Mouse (Mus musculus): ENCODE data around the gene Entpd2.
A peak's percentile ranks its signal among the peaks of the same experiment; 100 is the strongest.
"Not testable (repeated sequence)": the region's sequence is repeated elsewhere in the genome, so short reads cannot be mapped to it uniquely, and the experiment has no call there.

The Entpd2 gene

DNA sequence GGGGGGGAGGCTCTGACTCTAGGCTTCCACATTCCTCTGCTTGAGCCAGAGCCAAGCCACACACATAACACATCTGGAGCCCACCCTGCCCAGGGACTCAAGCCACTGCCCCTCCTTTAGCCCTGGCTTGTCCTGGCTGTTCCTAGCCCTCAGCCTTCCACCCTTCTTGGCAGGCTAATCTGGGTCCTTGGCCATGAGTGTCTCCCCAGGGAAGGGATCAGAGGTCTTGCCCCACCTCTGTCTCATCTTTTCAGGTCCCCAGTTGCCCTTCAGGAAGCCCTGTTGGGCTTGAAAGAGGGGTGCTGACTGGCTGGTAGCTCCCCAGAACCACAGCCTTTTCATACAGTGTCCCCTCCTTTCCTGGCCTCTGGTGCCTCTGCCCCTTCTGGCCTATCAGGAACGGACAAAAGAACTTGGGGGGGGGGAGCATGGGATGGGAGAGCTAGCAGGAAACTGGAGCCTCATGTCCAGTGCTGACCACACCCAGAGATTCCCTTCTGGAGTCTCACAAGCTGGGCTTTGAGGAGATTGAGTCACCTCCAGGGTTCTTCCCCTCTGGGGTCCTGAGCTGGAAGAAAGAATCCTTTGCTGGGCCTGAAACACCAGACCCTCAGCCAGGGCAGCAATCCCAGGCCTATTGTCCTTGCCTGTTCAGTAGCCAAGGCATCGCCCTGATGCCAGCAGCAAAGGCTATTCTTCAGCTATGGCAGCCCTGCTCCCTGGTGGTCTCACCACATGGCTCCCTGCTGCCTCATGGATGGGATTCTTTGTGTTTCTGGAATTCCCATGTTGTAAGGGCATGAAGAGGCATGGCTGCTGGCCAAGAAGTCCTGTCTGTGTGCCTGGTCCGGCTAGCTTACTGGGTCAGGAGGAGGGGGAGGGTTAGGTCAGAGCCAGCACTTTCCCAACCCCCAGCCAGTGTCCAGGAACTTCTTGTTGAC is 1.1 kb upstream of the Entpd2 start:
- DNase-seq (ENCODE audit: low spot score), result no peak

DNA sequence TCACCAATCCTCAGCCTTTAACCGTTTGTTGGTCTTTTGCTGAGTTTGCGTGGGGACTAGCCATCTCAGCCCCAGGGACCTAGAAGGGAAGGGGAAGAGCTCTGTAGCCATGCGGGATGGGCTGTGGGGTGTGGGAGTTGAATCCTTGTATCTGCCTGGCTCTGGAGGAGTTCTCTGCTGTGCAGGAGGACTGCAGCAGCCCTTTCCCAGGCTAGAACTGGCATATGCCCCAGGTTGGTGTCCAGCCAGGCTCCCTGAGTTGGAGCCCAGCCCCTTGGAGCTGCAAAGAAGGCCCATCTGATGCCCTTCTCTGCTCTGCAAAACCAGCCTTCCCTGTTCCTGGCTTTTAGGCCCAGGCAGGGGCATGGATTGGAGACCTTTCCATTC is 916 bp downstream of the Entpd2 start:
- DNase-seq (ENCODE audit: low spot score), result no peak

DNA sequence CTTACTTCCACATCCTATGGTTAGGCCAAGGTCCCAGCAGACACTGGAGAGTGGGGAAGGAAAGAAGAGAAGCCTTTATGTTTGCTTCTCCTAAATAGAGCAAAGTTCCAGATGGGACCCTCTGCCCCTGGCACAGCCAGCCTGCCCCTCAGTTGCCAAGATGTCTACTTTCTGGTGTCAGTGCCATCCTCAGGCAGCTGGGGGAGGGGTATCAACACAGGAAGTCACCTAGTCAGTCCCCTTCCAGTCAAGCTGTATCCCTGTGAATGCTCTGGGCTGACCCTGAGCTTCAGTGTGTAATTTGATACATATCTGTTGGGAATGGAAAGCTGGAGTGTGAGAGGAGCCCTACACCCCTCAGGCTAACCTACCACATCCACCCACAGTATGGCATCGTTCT is 1.3 kb downstream of the Entpd2 start:
- no peak for DNase-seq (ENCODE audit: low spot score)

DNA sequence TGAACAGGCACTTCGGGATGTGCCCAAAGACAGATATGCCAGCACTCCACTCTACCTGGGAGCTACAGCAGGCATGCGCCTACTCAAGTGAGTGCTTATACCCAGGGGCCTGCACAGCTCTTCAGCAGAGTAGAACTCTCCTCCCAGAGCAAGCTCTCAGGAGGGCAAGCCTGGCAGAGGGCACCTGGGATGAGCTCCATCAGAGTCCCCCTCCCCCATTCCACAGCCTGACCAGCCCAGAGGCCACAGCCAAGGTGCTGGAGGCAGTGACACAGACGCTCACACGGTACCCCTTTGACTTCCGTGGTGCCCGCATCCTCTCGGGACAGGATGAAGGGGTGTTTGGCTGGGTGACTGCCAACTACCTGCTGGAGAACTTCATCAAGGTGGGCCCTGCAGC is 2.4 kb downstream of the Entpd2 start:
- no peak for DNase-seq (ENCODE audit: low spot score)

DNA sequence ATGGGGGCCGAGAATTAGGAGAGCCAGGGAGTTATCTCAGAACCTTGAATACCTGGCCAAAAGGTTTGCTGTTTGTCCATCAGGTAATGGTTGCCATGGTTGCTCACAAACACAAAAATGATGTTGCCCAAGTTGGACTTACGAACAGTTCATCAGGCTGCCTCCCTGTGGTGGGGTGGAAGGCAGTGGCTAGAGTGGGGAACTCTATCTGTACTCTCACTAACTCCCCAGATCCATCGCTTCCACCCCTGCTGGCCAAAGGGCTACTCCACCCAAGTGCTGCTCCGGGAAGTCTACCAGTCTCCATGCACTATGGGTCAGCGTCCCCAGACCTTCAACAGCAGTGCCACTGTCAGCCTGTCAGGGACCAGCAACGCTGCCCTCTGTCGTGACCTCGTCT is 3.4 kb downstream of the Entpd2 start, which contains the start of gene Npdc1:
Gene Npdc1 (plus strand): TSS at position 301 of the 400 bp plus-strand sequence.
- DNase-seq (ENCODE audit: low spot score), result no peak

DNA sequence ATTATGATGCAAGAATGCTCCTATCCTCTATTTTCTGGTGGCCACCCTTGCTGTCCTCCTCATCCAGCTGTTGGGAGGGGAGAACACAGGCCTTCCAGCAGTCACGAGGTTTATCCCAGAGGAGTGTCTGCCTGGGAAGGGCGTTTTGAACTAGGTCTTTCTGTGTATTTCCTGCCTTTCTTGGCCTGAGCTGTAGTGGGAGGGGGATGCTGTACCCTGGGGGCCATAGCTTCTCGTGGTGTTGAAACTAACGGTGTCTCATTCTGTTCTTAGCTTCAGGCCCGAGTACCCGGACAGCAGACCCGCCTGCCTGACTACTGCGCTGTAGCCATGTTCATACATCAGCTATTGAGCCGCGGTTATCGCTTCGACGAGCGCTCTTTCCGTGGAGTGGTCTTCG is 4.6 kb downstream of the Entpd2 start:
- no peak for DNase-seq (ENCODE audit: low spot score)

DNA sequence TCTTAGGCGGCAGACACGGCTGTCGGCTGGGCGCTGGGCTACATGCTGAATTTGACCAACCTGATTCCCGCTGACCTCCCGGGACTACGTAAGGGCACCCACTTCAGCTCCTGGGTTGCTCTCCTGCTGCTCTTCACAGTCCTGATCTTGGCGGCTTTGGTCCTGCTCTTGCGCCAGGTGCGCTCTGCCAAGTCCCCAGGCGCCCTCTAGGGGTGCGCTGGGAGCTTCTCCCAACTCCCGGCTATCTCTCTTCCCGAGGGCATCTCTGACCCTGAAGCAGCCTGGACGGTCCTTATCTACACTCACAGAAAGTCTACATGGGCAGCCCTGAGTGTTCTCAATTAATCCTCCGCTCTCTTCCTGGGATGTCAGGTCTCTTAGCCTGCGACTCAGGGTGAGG is 5.1 kb downstream of the Entpd2 start:
- no peak for DNase-seq (ENCODE audit: low spot score)

DNA sequence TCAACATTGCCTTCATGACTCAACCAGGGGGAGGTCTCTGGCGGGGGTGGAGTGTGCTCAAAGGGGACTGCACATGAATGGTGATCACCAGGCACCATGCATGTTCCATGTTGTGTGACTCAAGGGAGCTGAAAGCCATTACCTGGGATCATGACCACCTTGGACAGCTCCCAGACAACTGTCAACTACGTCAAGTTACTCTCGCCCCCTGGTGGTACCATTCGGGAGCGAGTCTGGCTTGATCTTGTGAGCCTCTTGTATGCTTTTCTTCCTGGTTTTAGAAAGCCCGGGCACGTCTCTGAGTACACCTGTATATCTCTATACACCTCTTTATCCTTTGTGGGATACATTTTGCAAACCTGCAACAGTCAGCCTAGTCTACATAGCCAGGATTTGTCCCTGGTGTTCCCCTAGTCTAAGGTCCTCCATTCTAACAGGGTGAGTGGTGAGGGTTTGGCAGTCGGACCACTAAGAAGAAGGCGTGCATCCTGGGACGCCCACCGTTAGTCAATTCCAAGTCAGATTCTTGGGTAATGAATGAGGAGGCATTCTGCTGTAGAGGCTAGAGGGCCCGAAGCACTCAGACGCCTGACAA is 6.8 kb downstream of the Entpd2 start:
- peak; percentile 73 for DNase-seq (ENCODE audit: low spot score)

DNA sequence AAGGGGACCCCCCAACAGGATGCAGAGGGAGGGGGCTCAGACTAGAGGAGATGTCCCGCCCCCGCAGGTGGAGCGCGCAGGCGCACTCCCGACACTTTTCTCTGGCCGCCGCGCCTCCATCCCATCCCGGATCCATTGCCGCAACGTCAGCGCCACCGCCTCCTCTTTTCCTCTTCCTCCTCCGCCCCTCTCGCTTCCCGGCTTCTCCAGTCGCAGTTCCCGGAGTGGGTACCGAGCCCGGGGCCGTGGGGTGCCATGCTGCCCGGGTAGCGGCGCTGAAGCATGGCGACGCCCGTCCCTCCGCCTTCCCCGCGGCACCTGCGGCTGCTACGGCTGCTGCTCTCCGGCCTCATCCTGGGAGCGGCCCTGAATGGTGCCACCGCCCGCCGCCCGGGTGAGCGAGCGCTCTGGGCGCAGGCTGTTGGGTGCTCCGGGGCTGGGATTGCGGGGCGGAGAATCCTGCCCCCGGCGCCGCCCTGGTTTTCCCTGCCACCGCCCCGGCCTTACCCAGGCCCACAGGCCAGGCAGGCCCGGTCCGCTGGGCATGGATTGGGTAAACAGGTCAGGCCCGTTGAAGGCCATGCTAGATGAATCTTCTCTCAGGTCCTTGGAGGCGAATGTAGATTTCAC is 7.4 kb downstream of the Entpd2 start:
- DNase-seq (ENCODE audit: low spot score), result peak; percentile 16

DNA sequence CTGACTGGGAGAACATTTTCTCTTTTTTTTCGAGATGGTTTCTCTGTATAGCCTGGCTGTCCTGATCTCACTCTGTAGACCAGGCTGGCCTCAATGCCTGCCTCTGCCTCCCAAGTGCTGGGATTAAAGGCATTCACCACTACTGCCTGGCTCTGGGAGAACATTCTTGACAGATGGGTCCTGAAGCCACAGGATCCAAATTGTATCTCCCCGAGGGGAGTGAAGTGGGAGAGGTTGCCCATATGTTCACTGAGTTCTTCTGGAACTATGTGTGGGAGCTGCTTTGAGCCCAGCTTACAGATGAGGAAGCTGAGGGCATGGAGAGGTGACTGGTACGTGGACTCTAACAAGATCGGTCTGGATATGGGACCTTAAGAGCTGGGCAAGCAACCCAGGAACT is 8.3 kb downstream of the Entpd2 start:
- DNase-seq (ENCODE audit: low spot score), result no peak

DNA sequence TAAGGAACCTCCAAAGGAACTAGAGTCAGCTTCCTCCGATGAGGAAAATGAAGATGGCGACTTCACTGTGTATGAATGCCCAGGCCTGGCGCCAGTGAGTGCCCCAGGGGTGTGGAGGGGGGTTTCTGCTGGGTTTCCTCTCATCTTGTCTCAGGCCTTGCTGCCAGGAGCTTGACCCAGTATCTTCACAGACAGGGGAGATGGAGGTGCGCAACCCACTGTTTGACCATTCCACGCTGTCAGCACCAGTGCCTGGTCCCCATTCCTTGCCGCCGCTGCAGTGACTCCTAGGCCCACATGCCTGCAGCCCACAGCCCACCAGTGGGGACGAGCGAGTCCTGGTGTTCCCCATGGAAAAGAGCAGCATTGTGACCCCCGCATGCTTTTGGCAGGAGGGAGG is 13.2 kb downstream of the Entpd2 start:
- DNase-seq (ENCODE audit: low spot score), result no peak

DNA sequence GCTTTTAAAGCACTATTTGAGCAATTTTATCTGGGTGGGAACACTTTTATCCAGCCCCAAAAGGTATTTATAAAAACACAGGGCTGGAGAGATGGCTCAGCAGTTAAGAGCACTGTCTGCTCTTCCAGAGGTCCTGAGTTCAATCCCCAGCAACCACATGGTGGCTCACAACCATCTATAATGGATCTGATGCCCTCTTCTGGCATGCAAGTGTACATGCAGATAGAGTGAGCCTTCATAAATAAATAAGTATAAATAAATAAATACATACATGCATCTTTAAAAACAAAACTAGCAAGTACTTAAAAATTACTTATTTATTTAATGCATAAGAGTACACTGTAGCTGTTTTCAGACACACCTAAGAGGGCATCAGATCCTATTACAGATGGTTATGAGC is 17.8 kb downstream of the Entpd2 start:
- not testable (repeated sequence) for DNase-seq (ENCODE audit: low spot score)

DNA sequence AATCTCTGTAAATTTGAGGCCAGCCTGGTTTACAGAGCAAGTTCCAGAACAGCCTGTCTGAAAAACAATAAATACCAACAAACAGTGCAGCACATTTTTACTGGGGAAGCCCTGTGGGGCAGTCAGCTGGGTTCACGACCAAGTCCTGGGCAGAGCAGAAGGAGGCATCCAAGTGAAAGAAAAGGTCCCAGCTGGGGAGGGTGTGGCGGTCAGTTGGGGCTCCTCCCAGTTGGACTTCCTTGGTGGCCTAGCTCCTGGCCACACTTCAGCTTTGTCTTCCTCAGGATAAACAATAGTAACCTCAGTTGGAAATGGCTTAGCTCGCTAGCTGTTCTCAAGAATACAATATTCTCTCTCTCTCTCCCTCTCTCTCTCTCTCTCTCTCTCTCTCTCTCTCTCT is 21.8 kb downstream of the Entpd2 start:
- no peak for DNase-seq (ENCODE audit: low spot score)

DNA sequence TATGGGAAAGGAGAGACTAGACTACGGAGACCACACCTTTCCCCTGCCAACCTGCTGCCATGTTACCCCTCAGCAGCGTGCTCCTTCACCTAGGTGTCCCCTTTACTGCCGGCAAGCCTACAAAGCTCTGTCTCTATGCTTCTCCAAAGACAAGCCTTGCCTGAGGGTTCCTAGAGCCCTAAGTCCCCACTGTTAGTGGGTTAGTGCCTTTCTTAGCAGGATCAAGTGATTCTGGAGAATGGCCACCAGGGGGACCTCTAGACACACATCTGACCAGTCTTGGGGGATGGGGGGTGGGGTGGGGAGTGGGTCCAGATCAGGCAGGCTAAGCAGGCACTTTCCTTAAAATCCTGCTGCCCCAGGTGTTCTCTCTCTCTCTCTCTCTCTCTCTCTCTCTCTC is 26.2 kb downstream of the Entpd2 start:
- peak; percentile 49 for DNase-seq (ENCODE audit: low spot score)

DNA sequence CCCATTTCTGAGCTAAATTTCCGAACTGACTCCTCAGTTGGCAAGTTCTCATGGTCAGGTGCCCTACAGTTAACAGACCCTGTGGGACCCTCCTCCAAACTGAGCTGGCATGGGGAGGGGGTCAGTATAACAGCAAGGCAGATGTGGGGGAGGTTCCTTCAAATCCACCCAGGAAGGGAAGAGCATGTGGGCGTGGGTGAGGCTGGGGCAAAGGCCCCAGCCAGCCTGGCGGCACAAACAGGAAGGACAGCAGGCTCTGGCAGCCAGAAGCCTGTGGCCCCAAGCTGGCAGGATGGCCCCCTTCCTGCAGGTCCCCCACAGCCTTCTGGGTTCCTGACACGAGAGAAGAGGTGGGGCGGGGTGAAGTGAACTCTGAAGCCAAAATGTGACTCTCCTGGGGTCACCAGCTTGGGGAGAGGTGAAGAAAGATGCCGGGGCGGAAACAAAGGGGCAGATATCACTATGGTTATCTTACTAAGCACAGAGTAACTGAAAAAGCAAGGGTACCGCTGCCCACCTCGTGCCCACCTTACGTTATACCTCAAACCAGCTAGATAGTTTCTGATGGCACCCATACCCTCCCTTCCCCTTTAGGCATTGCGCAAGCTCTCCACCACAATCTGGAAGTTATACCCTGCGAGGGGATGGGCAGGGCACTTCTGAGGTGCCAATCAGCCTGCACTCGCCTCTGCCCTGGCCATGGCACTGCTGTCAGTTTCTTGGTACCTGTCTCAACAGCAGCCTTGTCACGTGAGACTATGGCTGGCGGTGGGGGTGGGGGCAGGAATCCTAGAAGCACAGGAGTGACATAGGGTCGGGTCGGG is 27.1 kb downstream of the Entpd2 start, which contains the start of gene Fut7:
Gene Fut7 (plus strand): TSS at position 681 of the 824 bp plus-strand sequence.
- DNase-seq (ENCODE audit: low spot score), result peak; percentile 64

DNA sequence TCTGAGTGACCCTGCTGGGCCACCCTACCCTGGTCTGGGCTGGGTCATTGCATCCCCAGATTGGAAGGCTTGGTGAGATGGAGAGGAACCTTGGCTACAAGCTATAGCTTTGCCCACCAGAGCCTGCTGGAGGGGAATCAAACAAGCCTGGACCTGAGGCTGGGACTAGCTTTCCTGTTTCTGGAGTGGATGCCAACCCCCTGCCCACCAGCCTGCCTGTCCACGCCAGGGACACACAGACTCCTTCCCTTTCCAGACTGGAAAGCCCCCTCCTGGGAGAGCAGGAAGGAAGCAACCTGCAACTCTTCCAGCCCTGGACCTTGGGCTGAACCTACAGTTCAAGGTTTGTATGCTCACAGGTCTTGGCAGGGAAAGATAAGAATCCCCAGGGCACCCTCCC is 28.0 kb downstream of the Entpd2 start:
- DNase-seq (ENCODE audit: low spot score), result no peak

DNA sequence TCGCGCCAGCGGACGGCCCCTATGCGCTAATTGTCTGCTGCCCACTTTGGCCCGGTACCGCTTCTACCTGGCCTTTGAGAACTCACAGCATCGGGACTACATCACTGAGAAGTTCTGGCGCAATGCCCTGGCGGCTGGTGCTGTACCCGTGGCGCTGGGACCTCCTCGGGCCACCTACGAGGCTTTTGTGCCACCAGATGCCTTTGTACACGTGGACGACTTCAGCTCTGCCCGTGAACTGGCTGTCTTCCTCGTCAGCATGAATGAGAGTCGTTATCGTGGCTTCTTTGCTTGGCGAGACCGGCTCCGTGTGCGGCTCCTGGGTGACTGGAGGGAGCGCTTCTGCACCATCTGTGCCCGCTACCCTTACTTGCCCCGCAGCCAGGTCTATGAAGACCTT is 29.8 kb downstream of the Entpd2 start:
- DNase-seq (ENCODE audit: low spot score), result no peak

DNA sequence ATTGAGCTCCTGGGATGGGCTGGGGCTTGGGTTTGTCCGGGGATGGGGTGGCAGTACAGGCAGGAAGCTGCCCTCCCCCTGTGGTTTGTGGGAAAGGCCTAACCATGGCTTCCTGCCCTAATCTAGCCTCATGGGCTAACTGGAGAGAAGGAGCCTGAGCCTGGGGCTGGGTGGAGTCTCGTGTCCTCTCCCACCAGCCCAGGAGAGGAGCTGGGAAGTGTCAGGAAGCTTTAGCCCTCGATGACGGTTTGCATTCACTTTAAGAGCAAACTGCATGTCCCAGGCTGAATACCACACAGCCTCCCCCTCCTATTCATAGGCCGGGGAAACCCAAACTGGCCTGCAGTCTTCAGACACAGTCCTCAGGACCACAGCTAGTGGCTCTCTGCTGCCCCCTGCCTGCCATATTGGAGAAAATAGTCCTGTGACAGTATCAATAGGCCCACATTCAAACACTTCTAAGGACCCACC is 31.1 kb downstream of the Entpd2 start:
- DNase-seq (ENCODE audit: low spot score), result peak; percentile 63

DNA sequence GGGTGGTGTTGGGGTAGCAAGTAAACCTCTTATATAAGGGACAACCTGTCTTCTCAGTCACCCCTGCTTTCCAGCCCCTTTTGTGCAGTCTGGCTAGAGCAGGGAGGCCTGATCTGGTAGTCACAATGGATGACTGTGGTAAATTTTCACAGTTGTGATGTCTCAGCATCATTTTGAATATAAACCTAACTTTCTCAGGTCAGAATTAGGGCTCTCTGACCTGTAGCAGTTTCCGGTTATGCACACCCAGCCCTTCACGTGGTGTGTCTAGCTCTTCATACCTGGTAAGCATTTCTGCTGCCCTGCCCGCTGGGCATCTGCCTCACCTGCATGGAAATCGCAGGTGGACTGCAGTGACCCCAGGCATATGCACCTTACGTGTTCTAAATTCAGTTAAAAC is 31.6 kb downstream of the Entpd2 start:
- no peak for DNase-seq (ENCODE audit: low spot score)

DNA sequence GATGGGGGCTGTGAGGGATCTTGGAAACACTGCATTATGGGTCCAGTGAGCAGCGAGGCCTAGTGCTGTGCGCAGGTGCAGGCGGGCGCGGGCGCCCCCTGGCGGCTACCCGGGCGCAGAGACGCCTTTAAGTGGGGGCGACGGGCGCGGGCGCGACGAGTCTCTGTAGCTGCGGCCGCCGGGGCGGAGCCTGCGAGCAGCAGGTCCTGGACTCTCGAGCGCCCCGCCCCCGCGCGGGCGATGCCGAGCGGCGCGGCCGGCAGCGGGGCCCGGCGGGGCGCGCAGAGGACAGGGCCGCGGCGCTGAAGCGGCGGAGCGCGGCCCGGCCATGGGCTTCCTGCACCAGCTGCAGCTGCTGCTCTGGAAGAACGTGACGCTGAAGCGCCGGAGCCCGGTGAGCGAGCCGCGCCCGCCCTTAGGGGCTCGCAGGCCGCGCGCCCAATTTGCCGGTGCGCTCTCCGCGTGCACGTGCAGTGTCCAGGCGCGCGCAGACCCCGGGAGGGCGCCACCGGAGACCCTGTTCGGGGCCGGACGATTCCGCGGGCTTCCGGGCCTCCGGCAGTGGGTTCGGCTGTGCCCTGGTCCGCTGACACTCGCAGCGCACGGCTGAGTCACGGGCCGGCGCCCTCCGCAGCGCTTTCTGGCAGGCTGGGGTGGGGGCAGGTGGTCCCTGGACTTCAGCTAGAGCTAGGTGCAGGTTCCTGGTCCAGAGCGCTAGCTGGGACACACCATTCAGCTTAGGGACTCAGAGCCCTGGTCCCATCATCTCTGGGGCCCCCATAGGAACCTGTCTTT is 33.0 kb downstream of the Entpd2 start, which contains the start of gene Abca2:
Gene Abca2 (plus strand): TSS at position 262 of the 795 bp plus-strand sequence.
- peak; percentile 94 for DNase-seq (ENCODE audit: low spot score)

Data from T-cell, adult 2 months (primary cell).